Mouse (Mus musculus) mouse embryonic stem cell (cell line): Measurements from ENCODE around the gene Cpb2.

Experiments
- in situ Hi-C, 2 experiments: fragments of 300-500 bp; cut with MboI; formaldehyde crosslinking; loops; 1 replicate in 1 of 2; 3 replicates in 1 of 2; pipeline ENCODE4 v1.14.3; 2019 to 2020; ENCODE audit warnings: low sequenced_read_pairs in 2 of 2, low pct_unique_long_range_greater_than_20kb in 1 of 2, mixed read lengths in 1 of 2; ENCODE audit not compliant: unreplicated experiment in 1 of 2

Gene Cpb2

DNA sequence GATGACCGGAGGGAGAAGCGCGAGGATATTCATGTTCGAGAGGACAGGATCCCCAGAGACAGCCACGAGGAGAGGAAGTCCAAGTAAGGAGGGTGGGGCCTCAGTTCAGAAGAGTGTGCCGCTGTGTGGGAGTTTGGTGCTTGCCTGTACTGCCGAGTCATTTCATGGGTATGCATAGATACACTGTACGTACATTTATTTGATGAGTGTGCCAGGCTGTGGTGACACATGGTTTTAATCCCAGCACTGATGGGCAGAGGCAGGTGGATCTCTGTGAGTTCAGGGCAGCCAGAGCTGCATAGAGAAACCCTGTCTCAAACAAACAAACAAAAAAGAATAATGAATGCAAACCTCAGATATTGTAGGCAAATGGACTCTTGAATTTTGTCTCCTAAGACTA, 86.0 kb downstream of the Cpb2 start:
- in situ Hi-C loops: no loop called here

DNA sequence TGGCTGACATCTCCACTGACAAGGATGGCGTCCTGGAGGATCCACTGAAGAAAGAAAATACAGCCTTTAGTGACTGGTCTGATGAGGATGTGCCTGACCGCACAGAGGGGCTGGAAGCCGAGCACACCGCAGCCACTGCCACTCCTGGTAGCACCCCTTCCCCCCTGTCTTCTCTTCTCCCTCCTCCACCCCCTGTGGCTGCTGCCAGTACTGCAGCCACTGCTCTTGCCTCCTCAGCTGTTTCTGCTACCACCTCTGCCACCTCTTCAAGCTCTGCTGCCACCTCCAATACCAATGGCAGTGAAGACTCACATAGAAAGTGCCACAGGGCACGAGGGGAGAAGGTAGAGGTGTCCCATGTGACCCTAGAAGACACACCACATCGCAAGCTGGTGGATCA, 88.5 kb downstream of the Cpb2 start:
- in situ Hi-C loops: no loop called here
